In genomic region chr9:66322010-66322931, GRCm38 (mm10) we compare ENCODE assay signal across 9 mouse cellular contexts. TPM values are rescaled to one million over a fixed set of nuclear protein-coding genes. Genes with fewer than 3 reads are reported as not detected.
DNase-seq lines count a peak whose midpoint lies in the region; ATAC-seq lines count a peak whose summit lies in the region.
"Had no signal": no experiment of that assay in that cellular context is flagged by ENCODE, and none has a peak within 500 bp of the region (broad histone marks: within the 10 kb centered on the region; RNA-seq: fewer than 3 reads in every experiment).

No protein-coding gene starts in this region.

- peak; percentile 42 for DNase-seq in adrenal gland, postnatal 14 days
- DNase-seq in adrenal gland, adult 8-10 months = no peak
- DNase-seq in right cerebral cortex, adult 2 months (ENCODE audit: low spot score in 2 of 2) = peak; percentile 11 to 49
- no peak for DNase-seq in right cerebral cortex, postnatal 4 days
- DNase-seq in layer of hippocampus, adult 18-20 months (ENCODE audit: low spot score in 2 of 2) = peak; percentile 25 to 56
- no peak for DNase-seq in urinary bladder, postnatal 10 days (ENCODE audit: low spot score)
- no peak for DNase-seq in thymus, postnatal 4 days

- ATAC-seq in CD4-positive, CD25-positive, alpha-beta regulatory T cell, adult 4 months = no peak
- ATAC-seq: activated CD4-positive, CD25-positive, alpha-beta regulatory T cell, adult 4 months had no signal

RNA-seq across cellular contexts. Expression of gene Herc1, which starts 28.0 kb away (rescaled TPM):
- total RNA-seq in adrenal gland, postnatal 14 days (2021) = 49.1 and 49.2 TPM in 2 replicates
- total RNA-seq in adrenal gland, adult 8-10 months (2022) = 10 to 100 TPM; 41.9 to 78.0 (median 53.1) TPM
- total RNA-seq in layer of hippocampus, adult 18-20 months (2021) = 100 to 1,000 TPM; 100 to 109 TPM
- 10 to 100 TPM; 40.2 to 45.8 TPM for polyA plus RNA-seq in CD4-positive, CD25-positive, alpha-beta regulatory T cell, adult 4 months (2017; shearing (Covaris generic))

Comparison
In these comparisons a context has a peak if more than half of its experiments do, and no peak if none do; other contexts are left out.
1. DNase-seq: peak in adrenal gland, postnatal 14 days (single experiment), right cerebral cortex, adult 2 months (2 of 2) and layer of hippocampus, adult 18-20 months (2 of 2); none in adrenal gland, adult 8-10 months (single experiment), right cerebral cortex, postnatal 4 days (single experiment), urinary bladder, postnatal 10 days (single experiment) and thymus, postnatal 4 days (single experiment).